Mouse (Mus musculus) neural tube, embryonic 10.5 days (tissue): ENCODE data around the gene Gm17428.
"Not testable (repeated sequence)": the region's sequence is repeated elsewhere in the genome, so short reads cannot be mapped to it uniquely, and the experiment has no call there.

Experiments
- DNase-seq: peaks from one replicate; pipeline ENCODE4 v3.0.0-alpha.2; 2017; ENCODE audit warnings: low spot score; ENCODE audit errors: extremely low spot score

The Gm17428 gene

GRCm38 (mm10) chr14:54951587-54951986 is 25.1 kb upstream of the Gm17428 start:
- DNase-seq, result no peak

DNA sequence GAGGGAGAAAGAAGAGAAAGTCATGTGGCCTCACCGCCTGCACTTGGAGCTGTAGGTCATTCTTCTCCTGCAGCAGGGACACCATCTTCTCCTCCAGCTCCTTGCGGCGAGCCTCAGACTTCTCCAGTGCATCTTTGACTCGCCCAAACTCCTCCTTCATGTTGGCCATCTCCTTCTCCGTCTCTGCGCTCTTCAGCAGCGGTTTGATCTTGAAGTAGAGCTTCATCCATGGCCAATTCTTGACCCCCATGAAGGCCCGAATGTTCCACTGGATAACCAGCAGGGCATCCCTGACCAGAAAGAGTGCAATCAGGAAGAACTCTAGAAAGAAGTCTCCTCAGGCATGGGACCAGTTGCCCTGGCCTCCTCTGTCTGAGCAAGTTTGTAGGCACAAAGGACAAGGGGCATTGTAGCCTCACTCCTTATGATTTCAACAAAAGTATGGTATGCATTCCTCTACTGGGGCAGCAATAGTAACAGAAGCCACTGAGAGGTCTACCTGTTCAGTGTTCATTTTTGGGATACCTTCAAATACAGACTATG is 23.0 kb upstream of the Gm17428 start:
- DNase-seq, result no peak

DNA sequence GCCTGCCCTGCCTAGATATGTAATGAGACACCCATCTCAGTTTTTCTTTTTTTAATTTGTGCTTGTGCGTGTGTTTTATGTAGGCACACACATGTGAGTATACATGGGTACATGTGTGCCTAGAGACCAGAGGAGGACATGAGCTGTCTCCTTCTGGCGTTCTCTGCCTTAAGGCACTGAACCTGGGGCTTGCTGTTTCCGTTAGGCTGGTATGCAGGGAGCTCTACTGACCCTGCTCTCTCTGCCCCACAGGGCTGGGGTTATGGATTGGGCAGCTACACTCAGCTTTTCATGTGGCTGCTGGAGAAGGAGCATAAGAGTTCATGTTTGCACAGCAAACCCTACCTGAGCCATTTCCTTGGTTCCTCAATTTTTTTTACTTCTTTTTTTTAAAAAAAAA is 22.3 kb upstream of the Gm17428 start:
- no peak for DNase-seq

DNA sequence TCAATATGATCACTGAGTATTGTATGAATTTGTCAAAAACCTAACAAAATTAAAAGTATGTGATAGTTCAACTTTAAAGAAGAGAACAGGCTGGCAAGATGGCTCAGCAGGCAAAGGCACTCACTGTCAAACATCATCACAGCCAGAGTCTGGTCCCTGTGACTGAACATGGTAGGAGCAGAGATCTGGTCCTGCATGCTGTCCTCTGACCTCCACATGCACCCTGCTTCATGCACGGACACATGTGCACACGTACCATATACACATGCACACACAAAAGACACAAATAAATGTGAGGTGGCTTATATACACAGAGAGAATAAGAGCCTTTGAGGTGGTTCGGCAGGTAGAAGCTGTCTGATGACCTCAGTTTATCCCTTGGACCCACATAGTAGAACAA is 21.3 kb upstream of the Gm17428 start:
- no peak for DNase-seq

- DNase-seq, result no peak
Measured at GRCm38 (mm10) chr14:54956533-54956932, 20.2 kb upstream of the Gm17428 start.

DNA sequence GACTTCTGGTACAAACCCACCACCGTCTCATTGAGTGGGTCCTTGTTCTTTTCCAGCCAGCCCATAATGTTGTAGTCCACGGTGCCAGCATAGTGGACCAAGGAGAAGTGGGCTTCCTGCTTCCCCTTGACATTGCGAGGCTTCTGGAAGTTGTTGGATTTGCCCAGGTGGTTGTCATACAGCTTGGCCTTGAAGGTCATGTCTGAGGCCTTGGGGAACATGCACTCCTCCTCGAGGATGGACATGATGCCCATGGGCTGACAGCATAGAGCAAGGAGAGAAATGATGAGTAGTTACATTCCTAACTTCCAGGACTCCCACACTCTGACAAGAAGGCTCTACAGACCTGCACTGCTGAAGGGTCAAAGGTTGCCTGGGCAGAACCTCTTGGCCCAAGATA is 18.2 kb upstream of the Gm17428 start:
- DNase-seq, result no peak

- no peak for DNase-seq
Measured at GRCm38 (mm10) chr14:54959197-54959596, 17.5 kb upstream of the Gm17428 start.

DNA sequence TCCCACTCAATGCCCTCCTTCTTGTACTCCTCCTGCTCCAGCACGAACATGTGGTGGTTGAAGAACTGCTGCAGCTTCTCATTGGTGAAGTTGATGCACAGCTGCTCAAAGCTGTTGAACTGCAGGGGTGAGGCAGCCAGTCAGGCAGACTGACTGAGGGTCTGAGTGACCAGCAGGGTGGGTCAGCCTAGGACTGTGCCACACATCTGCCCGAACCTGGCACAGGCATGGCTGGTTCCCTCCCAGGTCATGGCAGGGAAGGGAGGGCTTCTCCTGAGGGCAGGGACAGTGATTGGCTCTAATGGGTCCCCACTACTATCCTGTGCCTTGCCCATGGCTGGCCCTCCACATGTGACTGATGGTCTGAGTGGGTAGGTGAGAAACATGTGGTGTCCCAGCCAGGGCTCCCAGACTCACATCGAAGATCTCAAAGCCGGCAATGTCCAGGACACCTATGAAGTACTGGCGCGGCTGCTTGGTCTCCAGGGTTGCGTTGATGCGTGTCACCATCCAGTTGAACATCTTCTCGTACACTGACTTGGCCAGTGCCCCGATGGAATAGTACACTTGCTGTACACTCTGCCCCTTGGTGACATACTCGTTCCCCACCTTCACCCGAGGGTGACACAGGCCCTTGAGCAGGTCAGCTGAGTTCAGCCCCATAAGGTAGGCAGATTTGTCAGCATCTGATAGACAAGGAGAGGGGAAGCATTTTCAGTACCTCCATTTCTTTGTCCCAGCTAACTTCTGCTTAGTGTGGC is 16.7 kb upstream of the Gm17428 start:
- not testable (repeated sequence) for DNase-seq

GRCm38 (mm10) chr14:54960769-54961168 is 16.0 kb upstream of the Gm17428 start:
- no peak for DNase-seq

GRCm38 (mm10) chr14:54961487-54961886 is 15.2 kb upstream of the Gm17428 start:
- no peak for DNase-seq

DNA sequence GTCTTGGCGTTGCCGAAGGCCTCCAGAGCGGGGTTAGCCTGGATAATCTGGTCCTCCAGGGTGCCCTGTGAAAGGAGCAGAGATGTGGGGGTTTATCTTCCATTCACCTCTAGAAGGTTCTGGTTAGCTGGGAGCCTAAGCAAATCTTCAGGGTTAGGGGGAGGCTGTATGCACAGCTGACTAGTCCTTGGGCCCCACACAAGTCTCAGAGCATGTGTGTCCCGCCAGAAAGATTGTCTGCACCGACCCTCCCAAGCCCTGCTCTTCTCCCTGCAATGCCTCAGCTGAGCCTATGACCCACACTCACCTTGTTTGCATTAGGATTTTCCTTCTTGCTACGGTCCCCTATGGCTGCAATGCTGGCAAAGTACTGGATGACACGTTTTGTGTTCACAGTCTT is 14.0 kb upstream of the Gm17428 start:
- DNase-seq, result no peak

DNA sequence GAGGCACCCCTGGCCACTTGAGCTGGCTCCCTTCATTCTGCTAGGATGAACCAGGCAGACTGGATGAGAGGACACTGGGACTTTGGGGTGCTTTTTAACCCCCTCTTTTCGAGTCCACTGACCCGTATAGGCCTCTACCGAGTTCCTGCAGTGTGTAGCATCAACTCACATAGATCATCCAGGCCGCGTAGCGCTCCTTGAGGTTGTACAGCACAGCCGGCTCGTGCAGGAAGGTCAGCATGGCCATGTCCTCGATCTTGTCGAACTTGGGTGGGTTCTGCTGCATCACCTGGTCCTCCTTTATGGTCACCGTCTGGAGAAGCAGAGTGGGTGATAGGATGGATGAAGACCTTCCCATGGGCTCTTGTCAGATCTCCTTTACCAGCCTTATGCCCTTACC is 13.0 kb upstream of the Gm17428 start:
- no peak for DNase-seq

- no peak for DNase-seq
Measured at GRCm38 (mm10) chr14:54965044-54965443, 11.7 kb upstream of the Gm17428 start.

- no peak for DNase-seq
Measured at GRCm38 (mm10) chr14:54965631-54966030, 11.1 kb upstream of the Gm17428 start.

GRCm38 (mm10) chr14:54966320-54966977 is 10.3 kb upstream of the Gm17428 start, which contains the start of gene Myh6:
TSS of gene Myh6 (minus strand) at chr14:54966927.
- no peak for DNase-seq

- no peak for DNase-seq
Measured at GRCm38 (mm10) chr14:54967874-54968273, 8.9 kb upstream of the Gm17428 start.

- DNase-seq, result no peak
Measured at GRCm38 (mm10) chr14:54968344-54968743, 8.4 kb upstream of the Gm17428 start.

- DNase-seq, result not testable (repeated sequence)
Measured at GRCm38 (mm10) chr14:54972786-54973185, 3.9 kb upstream of the Gm17428 start.

GRCm38 (mm10) chr14:54974068-54974791 is 2.5 kb upstream of the Gm17428 start:
- DNase-seq, result no peak

GRCm38 (mm10) chr14:54978664-54979063 is 1.9 kb downstream of the Gm17428 start:
- no peak for DNase-seq

DNA sequence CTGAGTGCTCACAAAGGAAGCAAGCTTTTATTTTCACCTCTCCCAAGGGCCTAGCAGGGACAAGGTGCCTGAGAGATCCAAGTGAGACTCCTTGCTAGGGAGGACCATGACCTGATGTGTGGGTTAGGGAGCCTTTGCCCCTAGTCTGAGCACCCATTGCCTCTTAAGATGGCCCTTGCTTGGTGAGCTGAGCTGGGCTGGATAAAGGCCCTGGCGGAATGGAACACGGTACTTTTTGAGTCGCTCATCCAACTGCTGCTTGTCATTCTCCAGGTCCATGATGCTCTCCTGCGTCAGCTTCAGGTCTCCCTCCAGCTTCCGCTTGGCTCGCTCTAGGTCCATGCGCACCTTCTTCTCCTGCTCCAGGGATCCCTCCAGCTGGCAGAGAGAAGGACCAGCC is 5.2 kb downstream of the Gm17428 start:
- no peak for DNase-seq

GRCm38 (mm10) chr14:54988350-54988874 is 11.7 kb downstream of the Gm17428 start:
- DNase-seq, result not testable (repeated sequence)
